Mouse (Mus musculus) brain, embryonic 14.5 days (tissue): ENCODE results near the gene Olfr740.

ENCODE experiments used
- CTCF ChIP-seq: fragments of 200-500 bp; IDR thresholded peaks from 2 replicates; pipeline ENCODE4 v1.5.1; 2012; ENCODE audit warnings: inconsistent platforms, mild to moderate bottlenecking, moderate library complexity, borderline replicate concordance; ENCODE audit not compliant: insufficient read depth, insufficient read length; ENCODE audit errors: extremely low read depth
- POLR2A ChIP-seq: fragments of 200-500 bp; IDR thresholded peaks from 2 replicates; pipeline ENCODE4 v1.6.1; 2012; ENCODE audit warnings: mild to moderate bottlenecking, inconsistent platforms, borderline replicate concordance; ENCODE audit not compliant: poor library complexity, insufficient read depth, insufficient read length, severe bottlenecking; ENCODE audit errors: extremely low read depth

DNA sequence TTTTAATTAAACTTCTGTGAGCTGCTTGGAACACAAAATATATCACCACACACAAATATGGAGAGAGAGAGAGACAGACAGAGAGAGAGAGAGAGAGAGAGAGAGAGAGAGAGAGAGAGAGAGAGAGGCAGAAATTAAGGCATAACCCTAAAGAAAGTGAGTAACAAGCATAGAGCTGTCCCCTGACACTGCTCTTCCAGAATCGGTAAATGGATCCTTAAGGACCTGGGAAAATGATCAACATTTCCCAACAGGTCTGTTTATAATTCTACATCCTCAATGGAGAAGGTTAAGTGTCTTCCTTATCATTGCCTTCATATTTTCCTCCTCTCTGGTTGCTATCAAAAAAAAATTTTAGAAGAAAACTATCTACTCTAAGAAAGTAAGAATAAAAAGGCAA is 38.1 kb upstream of the Olfr740 start, which contains the start of gene Olfr738:
- no peak for TF ChIP-seq CTCF
- TF ChIP-seq POLR2A: no peak
